Mouse (Mus musculus) liver, embryonic 13.5 days (tissue): ENCODE results near the gene Cys1. TPM values are rescaled to one million over a fixed set of nuclear protein-coding genes. Genes with fewer than 3 reads are reported as not detected.

Experiments used
- polyA plus RNA-seq: library from polyadenylated mRNA; unstranded; fragments of >200 nt; fragmentation: Nextera tagmentation; extraction: Ambion mirVana; gene quantifications from 2 replicates; pipeline ENCODE4 v1.2.1, GENCODE M21; 2015

Cys1 gene
- polyA plus RNA-seq, 1 experiment from 2014 or later = 0.38 TPM

Other genes with a start within 250 kb of the Cys1 start
- gene Taf1b, start 183.5 kb downstream of the Cys1 start, polyA plus RNA-seq = 11.8 and 14.5 TPM in 2 replicates
- 0.54 and 0.60 TPM in 2 replicates for gene Grhl1, start 109.5 kb downstream of the Cys1 start, polyA plus RNA-seq
- 7.0 and 9.2 TPM in 2 replicates for gene Klf11, start 30.5 kb downstream of the Cys1 start, polyA plus RNA-seq
- gene Rrm2, start 26.4 kb upstream of the Cys1 start, polyA plus RNA-seq = 586 and 708 TPM in 2 replicates
- gene Mboat2, start 149.1 kb upstream of the Cys1 start, polyA plus RNA-seq = 5.3 and 5.9 TPM in 2 replicates